Mouse (Mus musculus) forebrain, embryonic 12.5 days (tissue): ENCODE data around the gene Trat1. TPM values are rescaled to one million over a fixed set of nuclear protein-coding genes. Genes with fewer than 3 reads are reported as not detected.

Experiments used
- ATAC-seq: fragments of 200-750 bp; cut with Nextera tagmentation; 2 replicates; pipeline ENCODE4 v1.8.0; 2017; ENCODE audit warnings: moderate TSS enrichment; ENCODE audit not compliant: low FRiP score
- H3K27ac ChIP-seq: fragments of 300-500 bp; sonication (generic); 2 replicates; pipeline ENCODE4 v1.5.1; 2016; ENCODE audit warnings: mild to moderate bottlenecking
- H3K27me3 ChIP-seq: fragments of 300-500 bp; sonication (generic); 2 replicates; pipeline ENCODE4 v1.6.1; 2016; ENCODE audit warnings: mild to moderate bottlenecking
- H3K36me3 ChIP-seq: fragments of 300-500 bp; sonication (generic); replicated peaks from 2 replicates; pipeline ENCODE4 v1.6.1; 2016; ENCODE audit warnings: mild to moderate bottlenecking
- H3K4me1 ChIP-seq: fragments of 300-500 bp; sonication (generic); 2 replicates; pipeline ENCODE4 v1.6.1; 2016
- H3K4me2 ChIP-seq: fragments of 300-500 bp; sonication (generic); 2 replicates; pipeline ENCODE4 v1.6.1; 2016; ENCODE audit warnings: mild to moderate bottlenecking, moderate library complexity
- H3K4me3 ChIP-seq: fragments of 300-500 bp; sonication (generic); replicated peaks from 2 replicates; pipeline ENCODE4 v1.5.1; 2016; ENCODE audit warnings: mild to moderate bottlenecking
- H3K9ac ChIP-seq: fragments of 300-500 bp; sonication (generic); 2 replicates; pipeline ENCODE4 v1.6.1; 2016; ENCODE audit warnings: mild to moderate bottlenecking
- H3K9me3 ChIP-seq: fragments of 300-500 bp; sonication (generic); 2 replicates; pipeline ENCODE4 v1.6.1; 2016
- WGBS: fragments of 180-500 bp; shearing (Covaris S2); methylation state at CpG from one replicate; pipeline ENCODE4 v1.1.7; 2016; 5-methylcytosine and 5-hydroxymethylcytosine counted together
- polyA plus RNA-seq: library from polyadenylated mRNA; unstranded; fragments of >200 nt; fragmentation: Nextera tagmentation; extraction: Ambion mirVana; gene quantifications from 2 replicates; pipeline ENCODE4 v1.2.1, GENCODE M21; 2016

Gene Trat1
- polyA plus RNA-seq, 1 experiment from 2014 or later: 0.04 TPM

DNA sequence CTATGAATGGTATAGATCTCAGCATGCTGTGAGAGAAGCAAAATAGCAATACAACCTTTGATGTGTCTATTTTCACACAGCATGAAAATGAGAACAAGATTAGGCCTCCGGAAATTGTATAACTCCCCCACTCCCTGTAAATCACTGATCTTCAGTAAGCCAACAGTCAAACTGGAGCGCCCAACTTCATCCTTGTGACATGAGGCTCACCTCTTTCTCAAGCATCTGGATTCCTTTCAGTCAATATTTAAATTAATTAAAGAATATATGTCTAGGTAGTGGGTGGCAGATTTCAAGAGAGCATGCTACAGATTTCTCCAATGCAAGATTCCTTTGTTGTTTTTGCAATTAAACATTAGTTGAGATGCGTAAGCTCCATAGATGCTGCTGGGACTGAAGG is 2.6 kb downstream of the Trat1 start:
- Histone ChIP-seq H3K9ac (no peak overlapping the region), H3K9me3 (no peaks in the 10 kb centered on the region), H3K4me1 (no peaks in the 10 kb centered on the region), H3K4me2 (no peak overlapping the region), H3K27ac (no peak overlapping the region), H3K4me3 (no peak overlapping the region), H3K27me3 (no peaks in the 10 kb centered on the region), H3K36me3 (no peaks in the 10 kb centered on the region)
- WGBS: 89% methylated on average over 3 of the region's 3 CpGs
- no peak for ATAC-seq

- Histone ChIP-seq H3K27me3 (no peaks in the 10 kb centered on the region), H3K4me2 (no peak overlapping the region), H3K27ac (no peak overlapping the region), H3K4me3 (no peak overlapping the region), H3K9ac (no peak overlapping the region), H3K4me1 (no peaks in the 10 kb centered on the region), H3K9me3 (no peaks in the 10 kb centered on the region), H3K36me3 (no peaks in the 10 kb centered on the region)
- no peak for ATAC-seq
- 63% methylated on average over 17 of the region's 17 CpGs for WGBS
Measured at GRCm38 (mm10) chr16:48760643-48761481, 11.0 kb downstream of the Trat1 start.

- Histone ChIP-seq H3K9me3 (no peaks in the 10 kb centered on the region), H3K4me3 (0 out of 2 replicates have a peak overlapping the region, but pooled peaks have one; percentile 16), H3K27me3 (no peaks in the 10 kb centered on the region), H3K4me1 (peaks cover 6% of the 10 kb centered on the region; the same call in 1 of the 2 replicates), H3K9ac (no peak overlapping the region), H3K4me2 (peak overlapping the region; percentile 46), H3K27ac (no peak overlapping the region), H3K36me3 (no peaks in the 10 kb centered on the region)
- 17% methylated on average over 26 of the region's 26 CpGs for WGBS
- no peak; the same call in 1 of the 2 replicates for ATAC-seq
Measured at GRCm38 (mm10) chr16:48750145-48750827, 21.5 kb downstream of the Trat1 start.

DNA sequence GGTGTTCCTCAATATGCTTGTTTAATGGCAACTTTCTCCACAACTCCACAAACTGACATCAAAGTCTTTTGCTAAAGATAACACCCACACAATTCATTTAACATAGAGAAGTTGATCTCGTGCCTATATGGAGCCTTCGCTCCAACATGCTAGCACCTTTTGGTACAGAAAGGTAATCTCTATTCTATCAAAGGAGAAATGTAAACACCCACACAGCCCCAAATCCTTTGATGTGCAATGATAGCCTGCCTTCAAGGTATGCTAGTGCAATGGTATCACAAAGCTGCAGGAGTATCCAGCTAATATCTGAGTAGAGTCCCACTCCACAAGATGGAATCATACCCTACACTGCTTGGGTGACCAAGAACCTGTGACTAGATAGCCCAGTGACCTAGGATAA is 26.4 kb downstream of the Trat1 start:
- H3K27me3 ChIP-seq: no peaks in the 10 kb centered on the region
- ATAC-seq: no peak
- no peaks in the 10 kb centered on the region for H3K36me3 ChIP-seq
- no peak overlapping the region for H3K4me2 ChIP-seq
- H3K9me3 ChIP-seq: no peaks in the 10 kb centered on the region
- H3K27ac ChIP-seq: no peak overlapping the region
- WGBS: 94% methylated on average over 2 of the region's 2 CpGs
- H3K4me3 ChIP-seq: no peak overlapping the region
- H3K9ac ChIP-seq: no peak overlapping the region
- H3K4me1 ChIP-seq: peaks cover 4% of the 10 kb centered on the region; the same call in 1 of the 2 replicates

GRCm38 (mm10) chr16:48745011-48745410 is 26.8 kb downstream of the Trat1 start:
- no peaks in the 10 kb centered on the region for H3K4me1 ChIP-seq
- WGBS: 80% methylated on average over 2 of the region's 2 CpGs
- no peak overlapping the region for H3K27ac ChIP-seq
- H3K4me2 ChIP-seq: no peak overlapping the region
- H3K9ac ChIP-seq: no peak overlapping the region
- no peak for ATAC-seq
- no peaks in the 10 kb centered on the region for H3K27me3 ChIP-seq
- H3K4me3 ChIP-seq: no peak overlapping the region
- no peaks in the 10 kb centered on the region for H3K9me3 ChIP-seq
- H3K36me3 ChIP-seq: no peaks in the 10 kb centered on the region

DNA sequence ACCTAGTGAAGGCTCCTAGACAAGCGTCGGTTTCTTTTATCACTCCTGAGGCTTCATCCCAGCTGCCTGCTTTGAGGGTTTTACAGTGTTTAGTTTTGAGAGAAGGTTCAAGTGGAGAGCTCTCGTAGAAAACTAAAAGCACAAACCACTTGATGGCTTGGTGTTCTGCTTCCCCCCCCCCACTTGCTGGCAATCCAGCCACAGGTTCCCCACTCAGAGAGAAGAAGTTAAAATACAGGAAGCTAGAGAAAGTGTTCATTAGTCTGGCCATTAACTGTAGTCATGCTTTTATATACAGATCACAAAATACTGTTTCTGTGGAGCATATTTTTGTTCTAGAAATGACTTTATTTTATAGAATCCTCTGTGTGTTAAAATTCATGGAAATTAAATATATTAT is 30.3 kb downstream of the Trat1 start:
- H3K9me3 ChIP-seq: no peaks in the 10 kb centered on the region
- no peaks in the 10 kb centered on the region for H3K36me3 ChIP-seq
- H3K9ac ChIP-seq: no peak overlapping the region
- H3K4me1 ChIP-seq: no peaks in the 10 kb centered on the region
- no peak overlapping the region for H3K4me3 ChIP-seq
- H3K4me2 ChIP-seq: no peak overlapping the region
- no peaks in the 10 kb centered on the region for H3K27me3 ChIP-seq
- H3K27ac ChIP-seq: no peak overlapping the region
- ATAC-seq: no peak
- 80% methylated on average over 3 of the region's 3 CpGs for WGBS

DNA sequence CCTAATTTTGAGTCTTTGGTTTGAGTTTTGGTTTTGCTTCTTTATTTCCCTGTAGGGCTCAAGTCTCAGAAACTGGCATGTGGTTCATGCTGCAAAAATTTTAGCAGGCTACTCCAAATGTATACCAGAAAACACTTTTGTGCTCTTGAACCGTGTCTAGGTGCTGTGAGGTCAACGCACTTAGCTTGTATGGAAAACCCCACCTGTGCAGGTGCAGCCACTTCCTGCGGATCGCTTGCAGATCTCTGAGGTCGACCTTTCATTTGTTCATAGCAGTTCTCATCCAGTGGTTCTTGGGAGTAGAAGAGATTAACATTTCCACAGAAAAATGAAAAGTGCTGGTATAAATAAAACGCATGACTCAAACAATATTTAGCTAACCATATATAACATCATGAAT is 31.8 kb downstream of the Trat1 start:
- no peak for ATAC-seq
- 90% methylated on average over 6 of the region's 6 CpGs for WGBS
- no peak overlapping the region for H3K9ac ChIP-seq
- no peak overlapping the region for H3K4me2 ChIP-seq
- H3K4me3 ChIP-seq: no peak overlapping the region
- H3K27ac ChIP-seq: no peak overlapping the region
- H3K27me3 ChIP-seq: no peaks in the 10 kb centered on the region
- no peaks in the 10 kb centered on the region for H3K4me1 ChIP-seq
- H3K9me3 ChIP-seq: no peaks in the 10 kb centered on the region
- no peaks in the 10 kb centered on the region for H3K36me3 ChIP-seq

- no peaks in the 10 kb centered on the region for H3K4me1 ChIP-seq
- WGBS: 85% methylated on average over 2 of the region's 2 CpGs
- no peak overlapping the region for H3K9ac ChIP-seq
- H3K36me3 ChIP-seq: no peaks in the 10 kb centered on the region
- no peak overlapping the region for H3K27ac ChIP-seq
- no peak overlapping the region for H3K4me2 ChIP-seq
- H3K9me3 ChIP-seq: no peaks in the 10 kb centered on the region
- ATAC-seq: no peak
- H3K4me3 ChIP-seq: no peak overlapping the region
- H3K27me3 ChIP-seq: no peaks in the 10 kb centered on the region
Measured at GRCm38 (mm10) chr16:48738429-48738828, 33.4 kb downstream of the Trat1 start.

DNA sequence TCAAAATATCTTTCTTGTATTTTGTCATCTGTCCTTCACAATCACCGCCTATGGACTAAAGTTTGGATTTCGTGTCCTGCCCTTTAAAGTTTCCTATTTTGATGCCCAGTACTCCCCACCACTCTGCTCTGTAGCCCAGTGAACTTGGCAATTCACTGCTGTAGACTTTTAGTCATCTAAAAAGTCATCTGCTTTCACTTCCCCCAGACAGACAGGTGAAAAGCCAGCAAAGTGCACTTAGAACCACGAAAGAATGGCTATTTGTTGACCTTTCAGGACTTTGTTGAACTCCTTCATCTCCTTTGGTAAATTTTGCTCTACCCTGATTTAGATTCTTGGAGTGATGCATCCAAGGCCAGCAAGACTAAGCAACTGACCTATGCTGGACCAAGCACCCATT is 34.9 kb downstream of the Trat1 start:
- no peaks in the 10 kb centered on the region for H3K4me1 ChIP-seq
- no peak overlapping the region for H3K4me2 ChIP-seq
- ATAC-seq: no peak
- H3K27me3 ChIP-seq: no peaks in the 10 kb centered on the region
- whole genome bisulfite sequencing: 88% methylated on average over 3 of the region's 3 CpGs
- no peak overlapping the region for H3K27ac ChIP-seq
- no peaks in the 10 kb centered on the region for H3K9me3 ChIP-seq
- no peaks in the 10 kb centered on the region for H3K36me3 ChIP-seq
- no peak overlapping the region for H3K4me3 ChIP-seq
- no peak overlapping the region for H3K9ac ChIP-seq

- Histone ChIP-seq H3K4me1 (no peaks in the 10 kb centered on the region), H3K4me3 (no peak overlapping the region), H3K9ac (no peak overlapping the region), H3K36me3 (no peaks in the 10 kb centered on the region), H3K4me2 (no peak overlapping the region), H3K27ac (no peak overlapping the region), H3K27me3 (no peaks in the 10 kb centered on the region), H3K9me3 (no peaks in the 10 kb centered on the region)
- WGBS: 68% methylated on average over 3 of the region's 3 CpGs
- no peak for ATAC-seq
Measured at GRCm38 (mm10) chr16:48720259-48720658, 51.6 kb downstream of the Trat1 start.

- 83% methylated on average over 3 of the region's 3 CpGs for WGBS
- H3K9me3 ChIP-seq: no peaks in the 10 kb centered on the region
- H3K27ac ChIP-seq: no peak overlapping the region
- no peaks in the 10 kb centered on the region for H3K4me1 ChIP-seq
- no peak overlapping the region for H3K4me3 ChIP-seq
- H3K36me3 ChIP-seq: no peaks in the 10 kb centered on the region
- H3K9ac ChIP-seq: no peak overlapping the region
- no peak overlapping the region for H3K4me2 ChIP-seq
- no peaks in the 10 kb centered on the region for H3K27me3 ChIP-seq
- ATAC-seq: no peak
Measured at GRCm38 (mm10) chr16:48719679-48720078, 52.1 kb downstream of the Trat1 start.

GRCm38 (mm10) chr16:48716343-48716742 is 55.5 kb downstream of the Trat1 start:
- no peak for ATAC-seq
- H3K9me3 ChIP-seq: no peaks in the 10 kb centered on the region
- H3K9ac ChIP-seq: no peak overlapping the region
- no peaks in the 10 kb centered on the region for H3K4me1 ChIP-seq
- H3K27me3 ChIP-seq: no peaks in the 10 kb centered on the region
- H3K4me2 ChIP-seq: no peak overlapping the region
- no peak overlapping the region for H3K4me3 ChIP-seq
- no peaks in the 10 kb centered on the region for H3K36me3 ChIP-seq
- no peak overlapping the region for H3K27ac ChIP-seq

DNA sequence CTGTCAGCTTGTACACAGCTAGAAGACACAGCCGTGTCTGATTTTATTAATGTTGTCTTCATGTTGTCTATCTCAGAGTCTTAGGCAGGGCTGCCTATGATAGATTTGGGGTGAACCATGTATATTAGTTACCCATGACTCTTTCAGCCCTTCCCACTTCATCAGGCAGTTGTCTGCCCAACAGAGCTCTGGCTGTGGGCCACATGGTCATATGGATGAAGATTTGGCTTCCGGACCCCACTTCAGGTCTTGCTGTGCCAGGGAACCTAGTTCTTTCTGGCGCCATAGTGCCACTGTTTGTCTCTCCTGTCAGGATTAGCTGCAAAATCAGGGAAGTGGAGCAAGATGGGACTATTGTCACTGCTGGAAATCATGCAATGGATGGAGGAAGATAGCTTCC is 69.9 kb downstream of the Trat1 start:
- H3K4me1 ChIP-seq: no peaks in the 10 kb centered on the region
- H3K4me3 ChIP-seq: no peak overlapping the region
- H3K27me3 ChIP-seq: no peaks in the 10 kb centered on the region
- ATAC-seq: no peak
- no peaks in the 10 kb centered on the region for H3K36me3 ChIP-seq
- no peaks in the 10 kb centered on the region for H3K9me3 ChIP-seq
- H3K9ac ChIP-seq: no peak overlapping the region
- H3K4me2 ChIP-seq: no peak overlapping the region
- 92% methylated on average over 3 of the region's 3 CpGs for WGBS
- H3K27ac ChIP-seq: no peak overlapping the region
